Mouse (Mus musculus): ENCODE measurements at regions not wholly inside any gene's neighbourhood (a gene's known extent, or its start where the extent isn't known, plus 50 kb on each side); places are given as distances from the start of the nearest gene placed in this dataset.

DNA sequence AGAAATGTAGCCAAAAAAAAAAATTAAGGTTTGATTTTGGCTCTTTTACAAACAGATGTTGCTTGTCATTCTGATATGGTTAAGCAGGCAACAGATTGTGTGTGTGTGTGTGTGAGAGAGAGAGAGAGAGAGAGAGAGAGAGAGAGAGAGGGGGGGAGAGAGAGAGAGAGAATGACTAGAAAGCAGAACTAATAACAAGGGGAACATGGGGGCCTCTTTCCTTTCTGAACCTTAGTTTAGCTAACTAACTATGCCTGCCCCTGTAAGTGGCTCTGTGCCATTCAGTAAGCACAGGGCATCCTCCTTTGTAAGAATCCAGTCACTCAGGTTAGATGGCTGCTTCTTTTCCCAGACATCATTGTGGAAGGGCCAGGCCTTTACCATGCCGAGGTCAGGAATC, 364.0 kb upstream of the Ubash3b start:
- H3K36me3 ChIP-seq, result peaks cover 6% of the 10 kb centered on the region; the same call in 1 of the 2 replicates
- no peak overlapping the region for H3K4me3 ChIP-seq (replicated peaks)
- H3K27me3 ChIP-seq, result no peaks in the 10 kb centered on the region
- WGBS, result 50% methylated on average over 1 of the region's 1 CpGs
- H3K27ac ChIP-seq, result peak overlapping the region; percentile 84
- peaks cover 34% of the 10 kb centered on the region for H3K4me1 ChIP-seq (replicated peaks)
- H3K9ac ChIP-seq (replicated peaks), result peak overlapping the region; percentile 21
- ATAC-seq, result peak; percentile 20; the same call in 1 of the 2 replicates
- no peak overlapping the region for H3K4me2 ChIP-seq (replicated peaks)
- H3K9me3 ChIP-seq, result no peaks in the 10 kb centered on the region

DNA sequence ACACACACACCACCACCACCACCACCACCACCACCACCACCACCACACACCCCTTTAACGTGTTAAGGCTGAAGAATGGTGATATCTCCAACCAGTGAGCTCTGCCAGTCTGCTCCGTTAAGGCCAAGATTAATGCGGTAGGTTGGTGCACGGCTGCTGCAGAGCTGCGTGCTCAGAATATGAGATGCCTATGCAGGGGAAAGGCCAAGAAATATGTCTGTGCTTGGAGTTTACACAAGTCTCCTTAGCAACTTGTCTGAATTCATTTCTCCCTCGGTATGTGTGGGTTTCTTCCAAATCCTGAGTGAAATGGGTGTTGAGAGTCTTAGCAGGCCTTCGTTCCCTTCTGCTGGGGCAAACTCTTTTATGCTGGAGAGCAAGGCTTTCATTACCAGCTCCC, 363.1 kb upstream of the Ubash3b start:
- Histone ChIP-seq H3K27ac (peak overlapping the region; percentile 84), H3K9ac (replicated peaks) (0 out of 2 replicates have a peak overlapping the region, but pooled peaks have one; percentile 14)
- peak; percentile 67 for ATAC-seq

DNA sequence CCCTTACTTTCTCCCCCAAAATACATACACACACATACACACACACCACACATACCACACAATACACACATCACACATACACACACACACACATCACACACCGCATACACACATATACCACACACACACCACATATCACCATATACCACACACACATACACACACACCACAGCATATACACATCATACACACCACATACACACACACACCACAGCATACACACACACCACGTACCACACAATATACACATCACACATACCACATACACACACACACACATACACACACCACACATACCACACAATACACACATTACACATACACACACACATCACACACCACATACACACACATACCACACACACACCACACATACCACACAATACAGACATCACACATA, 362.5 kb upstream of the Ubash3b start:
- H3K27ac ChIP-seq, result peak overlapping the region; percentile 84
- H3K4me2 ChIP-seq (replicated peaks), result no peak overlapping the region
- H3K36me3 ChIP-seq, result peaks cover 6% of the 10 kb centered on the region; the same call in 1 of the 2 replicates
- ATAC-seq, result peak; percentile 53
- H3K9ac ChIP-seq (replicated peaks), result no peak overlapping the region
- no peak overlapping the region for H3K4me3 ChIP-seq (replicated peaks)
- H3K4me1 ChIP-seq (replicated peaks), result peaks cover 34% of the 10 kb centered on the region
- 98% methylated on average over 2 of the region's 2 CpGs for WGBS
- H3K27me3 ChIP-seq, result no peaks in the 10 kb centered on the region
- H3K9me3 ChIP-seq, result no peaks in the 10 kb centered on the region

More for the DNA sequence above, 363.1 kb upstream of the Ubash3b start:
- no peaks in the 10 kb centered on the region for H3K9me3 ChIP-seq
- peaks cover 6% of the 10 kb centered on the region; the same call in 1 of the 2 replicates for H3K36me3 ChIP-seq
- H3K4me2 ChIP-seq (replicated peaks), result no peak overlapping the region
- H3K27me3 ChIP-seq, result no peaks in the 10 kb centered on the region
- H3K4me3 ChIP-seq (replicated peaks), result no peak overlapping the region
- peaks cover 34% of the 10 kb centered on the region for H3K4me1 ChIP-seq (replicated peaks)
- WGBS, result 61% methylated on average over 7 of the region's 7 CpGs

DNA sequence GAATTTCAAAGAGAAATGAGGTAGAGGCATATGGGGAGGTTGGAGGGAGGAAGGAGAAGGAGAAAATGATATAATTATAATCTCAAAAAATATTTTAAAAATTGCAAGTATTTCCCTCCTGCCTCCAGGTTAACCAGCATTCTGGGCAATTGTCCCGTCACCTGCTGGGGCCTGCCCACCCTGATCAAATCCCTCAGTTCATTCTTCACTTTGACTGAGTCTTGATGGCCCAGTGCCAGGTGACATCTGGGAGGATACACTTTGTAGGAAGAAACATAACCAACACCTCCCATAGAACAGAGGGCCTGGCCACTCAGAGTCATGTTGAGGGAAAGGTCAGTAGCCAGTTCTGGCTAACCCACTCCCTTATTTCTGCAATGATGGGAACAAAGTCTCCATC, 360.8 kb upstream of the Ubash3b start:
- WGBS, result 89% methylated on average over 1 of the region's 1 CpGs
- Histone ChIP-seq H3K36me3 (peaks cover 6% of the 10 kb centered on the region; the same call in 1 of the 2 replicates), H3K9me3 (no peaks in the 10 kb centered on the region), H3K4me1 (replicated peaks) (peaks cover 37% of the 10 kb centered on the region), H3K27ac (no peak overlapping the region), H3K9ac (replicated peaks) (no peak overlapping the region), H3K4me2 (replicated peaks) (no peak overlapping the region), H3K27me3 (no peaks in the 10 kb centered on the region), H3K4me3 (replicated peaks) (no peak overlapping the region)
- no peak for ATAC-seq

DNA sequence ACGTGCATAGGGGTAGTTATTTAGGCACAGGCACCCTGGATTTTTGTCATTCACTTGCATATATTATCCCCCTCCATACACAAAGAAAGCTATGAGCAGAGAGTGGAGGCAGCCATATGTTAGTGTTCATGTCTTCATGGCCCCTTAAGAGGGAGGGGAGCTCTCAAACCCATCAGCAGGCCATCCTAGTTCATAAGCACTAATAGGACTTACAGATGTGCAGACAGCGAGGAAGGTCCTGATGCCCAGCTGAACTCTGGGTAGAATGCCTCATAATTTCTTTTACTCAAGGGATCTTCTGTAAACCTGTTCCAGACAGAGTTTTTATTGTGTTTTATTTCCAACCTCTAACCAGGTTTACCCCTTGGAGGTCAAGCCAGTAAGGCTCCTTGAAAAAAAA, 356.3 kb upstream of the Ubash3b start:
- no peak for ATAC-seq
- H3K4me3 ChIP-seq (replicated peaks), result no peak overlapping the region
- peak overlapping the region; percentile 45 for H3K27ac ChIP-seq
- H3K4me2 ChIP-seq (replicated peaks), result no peak overlapping the region
- H3K36me3 ChIP-seq, result peaks cover 5% of the 10 kb centered on the region; the same call in 1 of the 2 replicates
- H3K9me3 ChIP-seq, result no peaks in the 10 kb centered on the region
- H3K27me3 ChIP-seq, result no peaks in the 10 kb centered on the region
- H3K4me1 ChIP-seq (replicated peaks), result peaks cover 20% of the 10 kb centered on the region
- WGBS, result 82% methylated on average over 2 of the region's 2 CpGs
- no peak overlapping the region for H3K9ac ChIP-seq (replicated peaks)

DNA sequence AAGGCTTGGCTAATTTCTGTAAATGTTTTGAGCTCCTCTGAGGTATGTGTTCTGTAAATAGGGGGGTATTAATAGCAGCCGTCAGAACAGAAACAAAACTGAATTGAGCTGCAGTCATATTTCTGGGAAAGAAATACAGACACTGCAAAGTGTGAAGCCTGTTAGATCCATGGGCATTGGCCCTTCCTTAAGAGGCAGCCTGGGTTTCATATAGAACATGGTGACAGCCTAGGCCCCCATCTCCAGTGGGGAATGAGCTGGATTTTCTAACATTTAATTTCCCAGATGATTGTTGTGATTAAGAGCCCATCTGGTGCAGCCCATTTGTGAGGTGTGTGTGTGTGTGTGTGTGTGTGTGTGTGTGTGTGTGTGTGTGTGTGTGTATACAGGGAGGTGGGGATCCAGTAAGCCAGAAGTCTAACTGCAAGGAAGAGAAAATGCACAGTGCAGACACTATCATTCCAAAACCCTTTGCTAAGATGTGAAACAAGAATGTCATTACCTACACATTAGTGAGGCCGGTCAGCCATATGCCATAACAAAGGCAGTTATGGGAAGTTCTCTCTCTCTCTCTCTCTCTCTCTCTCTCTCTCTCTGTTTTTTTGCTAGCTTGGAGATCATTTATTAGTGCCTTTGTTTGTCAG, 355.7 kb upstream of the Ubash3b start:
- Histone ChIP-seq H3K4me2 (replicated peaks) (no peak overlapping the region), H3K9ac (replicated peaks) (no peak overlapping the region), H3K4me3 (replicated peaks) (no peak overlapping the region), H3K36me3 (no peaks in the 10 kb centered on the region; the same call in 1 of the 2 replicates), H3K9me3 (no peaks in the 10 kb centered on the region), H3K4me1 (replicated peaks) (peaks cover 20% of the 10 kb centered on the region), H3K27me3 (no peaks in the 10 kb centered on the region), H3K27ac (peak overlapping the region; percentile 45)
- WGBS, result 74% methylated on average over 2 of the region's 2 CpGs
- peak; percentile 20; the same call in 1 of the 2 replicates for ATAC-seq

DNA sequence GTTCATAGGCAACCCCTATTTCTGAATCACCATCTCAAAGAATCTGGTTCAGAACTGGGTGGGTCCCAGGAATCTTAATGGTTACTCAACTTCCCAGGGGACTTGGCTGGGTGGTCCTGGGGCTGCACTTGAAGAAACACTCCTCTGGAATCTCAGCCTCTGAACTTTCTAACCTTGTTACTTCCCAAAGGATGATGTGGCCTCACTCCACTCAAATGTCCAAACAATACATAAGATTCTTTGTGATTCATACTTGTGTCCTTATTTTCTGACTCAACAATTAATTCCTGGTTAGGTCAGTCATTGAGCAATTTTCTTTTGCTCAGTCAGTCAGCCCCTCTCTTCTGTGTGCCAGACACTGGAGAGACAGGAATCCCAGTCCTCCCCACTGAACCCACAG, 353.7 kb upstream of the Ubash3b start:
- Histone ChIP-seq H3K27ac (no peak overlapping the region), H3K36me3 (0 out of 2 replicates have a peak, but pooled peaks cover 3% of the 10 kb centered on the region), H3K27me3 (no peaks in the 10 kb centered on the region), H3K9me3 (no peaks in the 10 kb centered on the region), H3K4me3 (replicated peaks) (no peak overlapping the region), H3K4me2 (replicated peaks) (no peak overlapping the region), H3K4me1 (replicated peaks) (peaks cover 11% of the 10 kb centered on the region), H3K9ac (replicated peaks) (no peak overlapping the region)
- no peak for ATAC-seq

DNA sequence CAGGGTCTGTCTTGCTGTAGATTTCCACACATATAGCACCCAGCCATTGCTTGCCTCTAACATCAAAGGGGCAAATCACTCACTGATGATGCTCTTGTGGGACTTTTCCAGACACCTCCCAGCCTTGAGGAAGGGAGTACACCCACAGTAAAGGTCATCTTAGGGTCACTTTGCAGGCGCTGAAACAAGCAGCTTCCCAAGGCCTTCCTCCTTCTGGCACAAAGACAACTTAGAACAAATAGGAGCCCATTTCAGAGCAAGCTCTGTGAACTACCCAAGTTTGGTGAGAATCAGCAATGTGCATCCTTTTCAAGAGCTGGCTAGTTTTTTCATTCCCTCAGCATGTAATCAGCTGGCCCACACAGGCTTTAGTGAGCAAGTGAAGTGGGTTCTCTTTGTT, 352.2 kb upstream of the Ubash3b start:
- Histone ChIP-seq H3K4me3 (replicated peaks) (no peak overlapping the region), H3K4me2 (replicated peaks) (no peak overlapping the region), H3K36me3 (peaks cover 7% of the 10 kb centered on the region; the same call in 1 of the 2 replicates), H3K9me3 (no peaks in the 10 kb centered on the region), H3K27ac (no peak overlapping the region), H3K27me3 (no peaks in the 10 kb centered on the region), H3K4me1 (replicated peaks) (peaks cover 11% of the 10 kb centered on the region), H3K9ac (replicated peaks) (no peak overlapping the region)
- no peak for ATAC-seq
- WGBS, result 44% methylated on average over 1 of the region's 1 CpGs

DNA sequence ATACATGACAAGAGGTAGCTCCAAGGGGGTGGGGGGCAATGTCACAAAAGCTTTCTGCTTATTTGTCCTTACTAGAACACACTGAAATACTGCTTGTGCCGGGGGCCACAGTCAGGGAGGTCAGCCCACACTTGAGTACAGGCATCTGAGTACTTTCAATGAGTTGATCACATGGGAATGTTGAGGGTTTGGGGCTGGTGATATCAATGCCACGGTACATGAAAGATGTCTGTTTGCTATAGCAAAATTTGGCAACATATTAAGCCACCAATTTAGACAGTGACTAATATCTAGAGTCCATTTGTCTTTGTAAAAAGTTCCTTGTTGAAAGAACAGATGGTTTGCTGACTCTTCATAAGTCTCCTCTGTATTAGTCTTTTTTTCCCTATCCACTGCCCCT, 348.1 kb upstream of the Ubash3b start:
- H3K27ac ChIP-seq, result no peak overlapping the region
- H3K36me3 ChIP-seq, result peaks cover 19% of the 10 kb centered on the region; the same call in 1 of the 2 replicates
- no peak overlapping the region for H3K9ac ChIP-seq (replicated peaks)
- H3K4me2 ChIP-seq (replicated peaks), result no peak overlapping the region
- ATAC-seq, result no peak
- no peaks in the 10 kb centered on the region for H3K27me3 ChIP-seq
- H3K4me3 ChIP-seq (replicated peaks), result no peak overlapping the region
- no peaks in the 10 kb centered on the region for H3K4me1 ChIP-seq (replicated peaks)
- H3K9me3 ChIP-seq, result no peaks in the 10 kb centered on the region
- WGBS, result 97% methylated on average over 2 of the region's 2 CpGs

DNA sequence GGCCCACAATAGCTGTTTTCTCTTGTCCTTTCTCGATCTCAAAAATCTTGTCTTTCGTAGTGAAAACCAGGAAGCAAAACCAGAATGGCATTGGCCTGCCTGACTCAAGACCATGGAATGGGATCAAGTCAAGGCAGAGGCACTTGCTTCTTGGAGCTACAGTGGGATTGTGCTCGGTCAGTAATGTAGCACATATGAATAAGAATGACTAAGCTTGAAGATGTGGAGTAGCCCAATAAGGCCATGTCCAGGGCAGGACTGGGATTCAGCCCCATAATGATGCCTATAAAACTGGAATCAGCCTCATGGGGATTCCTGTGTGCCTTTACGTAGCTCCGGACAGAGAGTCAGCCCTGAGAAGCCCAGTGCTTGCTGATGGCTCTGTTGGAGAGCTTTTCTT, 347.2 kb upstream of the Ubash3b start:
- Histone ChIP-seq H3K27me3 (no peaks in the 10 kb centered on the region), H3K9ac (replicated peaks) (no peak overlapping the region), H3K4me2 (replicated peaks) (no peak overlapping the region), H3K4me3 (replicated peaks) (no peak overlapping the region), H3K9me3 (no peaks in the 10 kb centered on the region), H3K36me3 (peaks cover 19% of the 10 kb centered on the region; the same call in 1 of the 2 replicates), H3K4me1 (replicated peaks) (no peaks in the 10 kb centered on the region), H3K27ac (no peak overlapping the region)
- no peak for ATAC-seq
- WGBS, result 95% methylated on average over 5 of the region's 5 CpGs

DNA sequence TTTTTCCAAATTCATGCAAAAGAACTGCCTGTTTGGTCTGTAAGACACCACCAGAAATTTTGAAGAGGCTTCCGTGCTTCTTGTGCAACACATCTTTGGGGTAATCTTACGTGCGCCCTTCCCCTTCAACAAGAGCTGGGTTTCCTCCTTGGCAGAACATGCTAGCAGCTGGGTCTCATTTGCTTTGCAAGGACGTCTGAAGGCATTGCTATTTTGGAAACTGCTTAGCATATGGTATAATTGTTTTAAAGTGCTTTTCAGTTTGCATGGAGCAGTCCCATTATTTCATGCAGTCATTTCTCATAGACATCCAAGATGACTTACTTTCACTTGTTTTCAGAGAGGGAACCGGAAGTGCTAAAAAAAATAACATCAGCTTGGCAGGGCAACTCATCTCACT, 336.8 kb upstream of the Ubash3b start:
- WGBS, result 90% methylated on average over 5 of the region's 5 CpGs

DNA sequence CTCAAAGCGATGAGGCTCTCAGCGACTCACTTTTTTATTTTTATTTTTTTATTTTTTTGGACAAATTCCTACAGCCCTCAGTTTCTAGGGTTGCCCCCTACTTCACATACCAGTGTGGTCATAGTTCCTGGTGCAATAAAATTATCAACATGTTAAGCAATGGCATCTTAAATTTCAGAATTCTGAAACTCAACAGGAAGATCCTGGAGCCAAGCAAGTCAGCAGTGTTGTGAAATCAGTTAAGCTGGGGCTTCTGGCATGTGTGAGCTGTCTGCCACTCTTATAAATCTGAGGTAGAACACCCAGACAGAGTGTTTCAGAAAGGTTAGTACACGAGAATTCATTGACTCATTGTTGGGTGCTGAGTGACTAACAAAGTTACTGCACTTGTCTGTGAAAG, 328.6 kb upstream of the Ubash3b start:
- WGBS, result 90% methylated on average over 3 of the region's 3 CpGs
- H3K9me3 ChIP-seq, result no peaks in the 10 kb centered on the region
- no peak overlapping the region for H3K4me2 ChIP-seq (replicated peaks)
- H3K9ac ChIP-seq (replicated peaks), result no peak overlapping the region
- ATAC-seq, result no peak
- no peaks in the 10 kb centered on the region for H3K4me1 ChIP-seq (replicated peaks)
- no peaks in the 10 kb centered on the region for H3K27me3 ChIP-seq
- no peak overlapping the region for H3K27ac ChIP-seq
- H3K36me3 ChIP-seq, result peaks cover 29% of the 10 kb centered on the region
- H3K4me3 ChIP-seq (replicated peaks), result no peak overlapping the region

More for the DNA sequence above, 336.8 kb upstream of the Ubash3b start:
- Histone ChIP-seq H3K27ac (no peak overlapping the region), H3K4me2 (replicated peaks) (no peak overlapping the region), H3K4me1 (replicated peaks) (no peaks in the 10 kb centered on the region), H3K9me3 (no peaks in the 10 kb centered on the region), H3K4me3 (replicated peaks) (no peak overlapping the region), H3K9ac (replicated peaks) (no peak overlapping the region), H3K36me3 (peaks cover 34% of the 10 kb centered on the region), H3K27me3 (no peaks in the 10 kb centered on the region)
- ATAC-seq, result no peak

DNA sequence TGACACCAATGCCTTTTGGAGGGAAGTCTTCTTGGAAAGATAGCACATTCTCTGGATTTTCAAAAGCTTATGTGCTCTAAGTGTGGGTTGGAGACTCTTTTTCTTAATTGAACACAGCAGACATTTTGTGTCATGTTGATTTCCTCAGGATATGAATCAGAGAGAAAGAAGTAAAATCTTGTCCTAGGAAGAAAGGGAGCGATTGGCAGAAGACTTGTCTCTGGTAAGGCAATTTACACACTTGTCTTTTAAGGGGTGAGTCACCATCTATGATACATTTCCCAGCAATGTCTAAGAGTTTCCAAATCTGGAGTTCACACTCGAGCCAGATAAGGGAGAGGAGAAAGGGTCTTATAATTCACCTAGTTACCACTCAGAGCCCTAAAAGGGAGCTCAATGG, 326.5 kb upstream of the Ubash3b start:
- H3K4me2 ChIP-seq (replicated peaks), result no peak overlapping the region
- no peaks in the 10 kb centered on the region for H3K4me1 ChIP-seq (replicated peaks)
- H3K4me3 ChIP-seq (replicated peaks), result no peak overlapping the region
- no peak for ATAC-seq
- H3K27ac ChIP-seq, result no peak overlapping the region
- 86% methylated on average over 2 of the region's 2 CpGs for WGBS
- peaks cover 24% of the 10 kb centered on the region for H3K36me3 ChIP-seq
- H3K27me3 ChIP-seq, result no peaks in the 10 kb centered on the region
- no peak overlapping the region for H3K9ac ChIP-seq (replicated peaks)
- no peaks in the 10 kb centered on the region for H3K9me3 ChIP-seq

Measured in midbrain, embryonic 13.5 days (tissue).